Mouse (Mus musculus): ENCODE measurements around the gene Gm38655. TPM values are rescaled to one million over a fixed set of nuclear protein-coding genes. Genes with fewer than 3 reads are reported as not detected.

Gene Gm38655
- total and polyA plus RNA-seq, 2 experiments from 2014 or later, result not detected

DNA sequence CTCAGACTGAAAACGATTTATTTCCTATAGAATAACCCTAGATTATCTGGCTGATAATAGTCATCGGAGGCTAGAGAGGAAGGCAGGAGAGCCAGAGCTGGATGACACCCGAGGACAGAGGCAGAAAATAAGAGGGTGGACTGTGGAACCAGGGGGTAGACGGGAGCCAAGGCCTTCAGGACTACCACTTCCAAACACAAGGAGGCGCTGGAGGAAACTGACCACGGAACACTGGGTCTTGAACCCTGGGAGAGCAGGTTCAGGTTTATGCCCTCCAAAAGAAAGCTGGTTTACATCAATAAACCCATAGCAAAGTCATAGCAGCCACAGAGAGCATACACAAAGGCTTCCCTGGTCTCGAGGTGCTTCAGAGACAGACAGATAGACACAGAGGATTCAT is 51.3 kb downstream of the Gm38655 start:
- Histone ChIP-seq H3K27ac (ENCODE audit: low read depth) (no peak overlapping the region), H3K4me1 (ENCODE audit: control insufficient read depth, insufficient read depth) (no peaks in the 10 kb centered on the region), H3K9ac (replicated peaks; ENCODE audit: low read depth, low read length) (no peak overlapping the region), H3K36me3 (replicated peaks; ENCODE audit: control insufficient read depth, insufficient read depth, low read length) (no peaks in the 10 kb centered on the region), H3K27me3 (ENCODE audit: control insufficient read depth, insufficient read depth, low read length) (no peaks in the 10 kb centered on the region), H3K4me3 (ENCODE audit: low read depth, low read length) (no peak overlapping the region), H3K9me3 (replicated peaks; ENCODE audit: control insufficient read depth, low read length) (no peaks in the 10 kb centered on the region), H3K4me2 (ENCODE audit: low read depth, low read length) (no peak overlapping the region)
- no peak; the same call in 1 of the 2 replicates for TF ChIP-seq CTCF (IDR thresholded peaks at IDR 0.05; ENCODE audit: low read depth)
- TF ChIP-seq EP300 (IDR thresholded peaks at IDR 0.05; ENCODE audit: low read depth), result no peak
- WGBS, result 28% methylated on average over 7 of the region's 7 CpGs
- DNase-seq (ENCODE audit: low spot score) (no peak), ATAC-seq (ENCODE audit: insufficient read depth, low read depth) (no peak)

Other genes starting within 250 kb of the Gm38655 start
- gene Mapk8ip3, start 238.5 kb downstream of the Gm38655 start, total RNA-seq (2014; rRNA removed; ENCODE audit: low replicate concordance), result 57.8 and 65.1 TPM in 2 replicates
- gene Mapk8ip3, start 238.5 kb downstream of the Gm38655 start, polyA plus RNA-seq (2015; fragmentation: Nextera tagmentation; extraction: Ambion mirVana), result 13.1 and 13.3 TPM in 2 replicates
- 22.4 and 46.5 TPM in 2 replicates for gene Jpt2, start 214.8 kb downstream of the Gm38655 start, total RNA-seq (2014; rRNA removed; ENCODE audit: low replicate concordance)
- 21.2 and 24.4 TPM in 2 replicates for gene Jpt2, start 214.8 kb downstream of the Gm38655 start, polyA plus RNA-seq (2015; fragmentation: Nextera tagmentation; extraction: Ambion mirVana)
- gene Cramp1l, start 159.7 kb downstream of the Gm38655 start, total RNA-seq (2014; rRNA removed; ENCODE audit: low replicate concordance), result 12.0 and 13.5 TPM in 2 replicates
- gene Cramp1l, start 159.7 kb downstream of the Gm38655 start, polyA plus RNA-seq (2015; fragmentation: Nextera tagmentation; extraction: Ambion mirVana), result 2.2 and 2.4 TPM in 2 replicates
- 11.7 and 13.4 TPM in 2 replicates for gene Ift140, start 159.4 kb downstream of the Gm38655 start, total RNA-seq (2014; rRNA removed; ENCODE audit: low replicate concordance)
- gene Ift140, start 159.4 kb downstream of the Gm38655 start, polyA plus RNA-seq (2015; fragmentation: Nextera tagmentation; extraction: Ambion mirVana), result 4.0 and 4.6 TPM in 2 replicates
- 53.8 and 56.4 TPM in 2 replicates for gene Tmem204, start 91.9 kb downstream of the Gm38655 start, total RNA-seq (2014; rRNA removed; ENCODE audit: low replicate concordance)
- gene Tmem204, start 91.9 kb downstream of the Gm38655 start, polyA plus RNA-seq (2015; fragmentation: Nextera tagmentation; extraction: Ambion mirVana), result 27.2 and 27.9 TPM in 2 replicates
- 27.9 and 31.4 TPM in 2 replicates for gene Telo2, start 59.5 kb downstream of the Gm38655 start, total RNA-seq (2014; rRNA removed; ENCODE audit: low replicate concordance)
- gene Telo2, start 59.5 kb downstream of the Gm38655 start, polyA plus RNA-seq (2015; fragmentation: Nextera tagmentation; extraction: Ambion mirVana), result 13.2 and 15.3 TPM in 2 replicates
- gene Ptx4, start 54.7 kb downstream of the Gm38655 start, total RNA-seq (2014; rRNA removed; ENCODE audit: low replicate concordance), result 0.12 TPM in 1 of 2 replicates, not detected in the other
- gene Ptx4, start 54.7 kb downstream of the Gm38655 start, polyA plus RNA-seq (2015; fragmentation: Nextera tagmentation; extraction: Ambion mirVana), result 0.22 TPM in 2 replicates
- 15.4 and 20.3 TPM in 2 replicates for gene Clcn7, start 42.1 kb downstream of the Gm38655 start, total RNA-seq (2014; rRNA removed; ENCODE audit: low replicate concordance)
- 12.6 and 12.8 TPM in 2 replicates for gene Clcn7, start 42.1 kb downstream of the Gm38655 start, polyA plus RNA-seq (2015; fragmentation: Nextera tagmentation; extraction: Ambion mirVana)
- gene Ccdc154, start 13.0 kb downstream of the Gm38655 start, total RNA-seq (2014; rRNA removed; ENCODE audit: low replicate concordance), result not detected in 2 replicates
- gene Ccdc154, start 13.0 kb downstream of the Gm38655 start, polyA plus RNA-seq (2015; fragmentation: Nextera tagmentation; extraction: Ambion mirVana), result not detected in 2 replicates
- gene BC003965, start 9.1 kb upstream of the Gm38655 start, total RNA-seq (2014; rRNA removed; ENCODE audit: low replicate concordance), result 15.3 and 17.3 TPM in 2 replicates
- 24.6 and 26.5 TPM in 2 replicates for gene BC003965, start 9.1 kb upstream of the Gm38655 start, polyA plus RNA-seq (2015; fragmentation: Nextera tagmentation; extraction: Ambion mirVana)
- 3.2 and 4.8 TPM in 2 replicates for gene Unkl, start 12.9 kb upstream of the Gm38655 start, total RNA-seq (2014; rRNA removed; ENCODE audit: low replicate concordance)
- gene Unkl, start 12.9 kb upstream of the Gm38655 start, polyA plus RNA-seq (2015; fragmentation: Nextera tagmentation; extraction: Ambion mirVana), result 2.8 and 3.0 TPM in 2 replicates
- 20.4 and 24.2 TPM in 2 replicates for gene Gnptg, start 64.7 kb upstream of the Gm38655 start, total RNA-seq (2014; rRNA removed; ENCODE audit: low replicate concordance)
- gene Gnptg, start 64.7 kb upstream of the Gm38655 start, polyA plus RNA-seq (2015; fragmentation: Nextera tagmentation; extraction: Ambion mirVana), result 21.0 and 22.7 TPM in 2 replicates
- gene Tsr3, start 64.7 kb upstream of the Gm38655 start, total RNA-seq (2014; rRNA removed; ENCODE audit: low replicate concordance), result 31.2 and 32.4 TPM in 2 replicates
- 23.4 and 24.3 TPM in 2 replicates for gene Tsr3, start 64.7 kb upstream of the Gm38655 start, polyA plus RNA-seq (2015; fragmentation: Nextera tagmentation; extraction: Ambion mirVana)
- 2.1 TPM in 1 of 2 replicates, not detected in the other for gene Baiap3, start 80.9 kb upstream of the Gm38655 start, total RNA-seq (2014; rRNA removed; ENCODE audit: low replicate concordance)
- 0.12 and 0.22 TPM in 2 replicates for gene Baiap3, start 80.9 kb upstream of the Gm38655 start, polyA plus RNA-seq (2015; fragmentation: Nextera tagmentation; extraction: Ambion mirVana)
- 293 and 343 TPM in 2 replicates for gene Ube2i, start 99.2 kb upstream of the Gm38655 start, total RNA-seq (2014; rRNA removed; ENCODE audit: low replicate concordance)
- gene Ube2i, start 99.2 kb upstream of the Gm38655 start, polyA plus RNA-seq (2015; fragmentation: Nextera tagmentation; extraction: Ambion mirVana), result 253 and 259 TPM in 2 replicates
- gene Prss34, start 122.9 kb upstream of the Gm38655 start, total RNA-seq (2014; rRNA removed; ENCODE audit: low replicate concordance), result 1.0 TPM in 1 of 2 replicates, not detected in the other
- 0.71 and 0.77 TPM in 2 replicates for gene Prss34, start 122.9 kb upstream of the Gm38655 start, polyA plus RNA-seq (2015; fragmentation: Nextera tagmentation; extraction: Ambion mirVana)
- not detected in 2 replicates for gene Prss28, start 133.2 kb upstream of the Gm38655 start, total RNA-seq (2014; rRNA removed; ENCODE audit: low replicate concordance)
- not detected in 2 replicates for gene Prss28, start 133.2 kb upstream of the Gm38655 start, polyA plus RNA-seq (2015; fragmentation: Nextera tagmentation; extraction: Ambion mirVana)
- gene Prss29, start 143.2 kb upstream of the Gm38655 start, total RNA-seq (2014; rRNA removed; ENCODE audit: low replicate concordance), result not detected in 2 replicates
- not detected in 2 replicates for gene Prss29, start 143.2 kb upstream of the Gm38655 start, polyA plus RNA-seq (2015; fragmentation: Nextera tagmentation; extraction: Ambion mirVana)
- gene Tpsab1, start 170.1 kb upstream of the Gm38655 start, total RNA-seq (2014; rRNA removed; ENCODE audit: low replicate concordance), result 0.23 and 5.3 TPM in 2 replicates
- 0.80 and 1.2 TPM in 2 replicates for gene Tpsab1, start 170.1 kb upstream of the Gm38655 start, polyA plus RNA-seq (2015; fragmentation: Nextera tagmentation; extraction: Ambion mirVana)
- 15.2 and 28.1 TPM in 2 replicates for gene Tpsb2, start 190.8 kb upstream of the Gm38655 start, total RNA-seq (2014; rRNA removed; ENCODE audit: low replicate concordance)
- gene Tpsb2, start 190.8 kb upstream of the Gm38655 start, polyA plus RNA-seq (2015; fragmentation: Nextera tagmentation; extraction: Ambion mirVana), result 26.2 and 35.5 TPM in 2 replicates
- not detected in 2 replicates for gene Tpsg1, start 193.8 kb upstream of the Gm38655 start, total RNA-seq (2014; rRNA removed; ENCODE audit: low replicate concordance)
- 0.33 and 0.56 TPM in 2 replicates for gene Tpsg1, start 193.8 kb upstream of the Gm38655 start, polyA plus RNA-seq (2015; fragmentation: Nextera tagmentation; extraction: Ambion mirVana)